Mouse (Mus musculus) limb, embryonic 10.5 days (tissue): ENCODE results near the gene Miga2. TPM values are rescaled to one million over a fixed set of nuclear protein-coding genes. Genes with fewer than 3 reads are reported as not detected.
A peak's percentile ranks its signal among the peaks of the same experiment; 100 is the strongest.

Source experiments
- DNase-seq: peaks from one replicate; pipeline ENCODE4 v3.0.0-alpha.2; 2017; ENCODE audit warnings: low spot score
- H3K27ac ChIP-seq: fragments of 300-500 bp; sonication (generic); 2 replicates; pipeline ENCODE4 v1.5.1; 2016; ENCODE audit warnings: mild to moderate bottlenecking
- H3K27me3 ChIP-seq: fragments of 300-500 bp; sonication (generic); 2 replicates; pipeline ENCODE4 v1.6.1; 2016; ENCODE audit warnings: low read depth, mild to moderate bottlenecking; ENCODE audit not compliant: poor library complexity, severe bottlenecking
- H3K36me3 ChIP-seq: fragments of 300-500 bp; sonication (generic); 2 replicates; pipeline ENCODE4 v1.6.1; 2016; ENCODE audit warnings: mild to moderate bottlenecking, moderate library complexity
- H3K4me1 ChIP-seq: fragments of 300-500 bp; sonication (generic); 2 replicates; pipeline ENCODE4 v1.6.1; 2016
- H3K4me3 ChIP-seq: fragments of 300-500 bp; sonication (generic); 2 replicates; pipeline ENCODE4 v1.5.1; 2016; ENCODE audit warnings: mild to moderate bottlenecking, moderate library complexity
- H3K9me3 ChIP-seq: fragments of 300-500 bp; sonication (generic); replicated peaks from 2 replicates; pipeline ENCODE4 v1.6.1; 2016; ENCODE audit warnings: mild to moderate bottlenecking
- WGBS: fragments of 180-500 bp; shearing (Covaris S2); methylation state at CpG from one replicate; pipeline ENCODE4 v1.1.7; 2016; 5-methylcytosine and 5-hydroxymethylcytosine counted together
- polyA plus RNA-seq: library from polyadenylated mRNA; unstranded; fragments of >200 nt; fragmentation: Nextera tagmentation; extraction: Ambion mirVana; gene quantifications from 2 replicates; pipeline ENCODE4 v1.2.1, GENCODE M21; 2016

Gene Miga2
- polyA plus RNA-seq, 1 experiment from 2014 or later, result 33.3 TPM

GRCm38 (mm10) chr2:30365281-30366069 is 1.4 kb downstream of the Miga2 start:
- peaks cover 16% of the 10 kb centered on the region for H3K4me1 ChIP-seq
- WGBS, result 90% methylated on average over 2 of the region's 2 CpGs
- H3K27ac ChIP-seq, result no peak overlapping the region
- peaks cover 45% of the 10 kb centered on the region for H3K36me3 ChIP-seq
- no peak for DNase-seq
- H3K4me3 ChIP-seq, result peak overlapping the region; percentile 79
- H3K9me3 ChIP-seq, result no peaks in the 10 kb centered on the region
- no peaks in the 10 kb centered on the region for H3K27me3 ChIP-seq

- H3K27ac ChIP-seq, result no peak overlapping the region
- H3K27me3 ChIP-seq, result no peaks in the 10 kb centered on the region
- 91% methylated on average over 5 of the region's 5 CpGs for WGBS
- no peaks in the 10 kb centered on the region for H3K9me3 ChIP-seq
- peaks cover 52% of the 10 kb centered on the region for H3K36me3 ChIP-seq
- H3K4me3 ChIP-seq, result no peak overlapping the region
- no peak for DNase-seq
- peaks cover 16% of the 10 kb centered on the region for H3K4me1 ChIP-seq
Measured at GRCm38 (mm10) chr2:30366203-30366602, 2.2 kb downstream of the Miga2 start.

- Histone ChIP-seq H3K9me3 (no peaks in the 10 kb centered on the region), H3K27ac (no peak overlapping the region), H3K36me3 (peaks cover 98% of the 10 kb centered on the region), H3K4me3 (no peak overlapping the region), H3K4me1 (no peaks in the 10 kb centered on the region), H3K27me3 (no peaks in the 10 kb centered on the region)
- no peak for DNase-seq
- whole genome bisulfite sequencing, result 96% methylated on average over 8 of the region's 8 CpGs
Measured at GRCm38 (mm10) chr2:30371544-30371943, 7.5 kb downstream of the Miga2 start.

GRCm38 (mm10) chr2:30372726-30373125 is 8.7 kb downstream of the Miga2 start:
- Histone ChIP-seq H3K9me3 (no peaks in the 10 kb centered on the region), H3K36me3 (peaks cover 98% of the 10 kb centered on the region), H3K4me3 (no peak overlapping the region), H3K27ac (no peak overlapping the region), H3K4me1 (no peaks in the 10 kb centered on the region), H3K27me3 (no peaks in the 10 kb centered on the region)
- 95% methylated on average over 5 of the region's 5 CpGs for WGBS
- DNase-seq, result no peak

DNA sequence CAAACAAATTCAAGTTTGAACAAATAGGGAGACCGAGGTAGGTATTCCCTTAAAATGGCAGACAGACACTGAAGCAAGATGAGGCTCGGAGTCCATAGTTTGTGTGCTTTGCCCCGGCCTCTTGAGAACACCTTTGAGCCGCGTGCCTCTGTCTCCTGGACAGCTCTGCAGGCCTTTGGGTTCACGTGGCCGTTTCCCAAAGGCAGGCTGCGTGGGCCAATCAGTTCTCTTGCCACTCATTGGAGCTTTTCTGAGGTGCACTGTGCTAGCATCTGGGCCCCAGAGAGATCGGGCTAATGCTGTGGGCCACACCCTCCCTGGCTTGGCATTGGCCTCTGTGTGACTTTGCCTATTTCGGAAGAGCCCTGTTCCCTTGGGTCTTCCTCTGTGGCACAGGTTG is 11.9 kb downstream of the Miga2 start:
- no peak for DNase-seq
- Histone ChIP-seq H3K27me3 (no peaks in the 10 kb centered on the region), H3K4me1 (no peaks in the 10 kb centered on the region), H3K36me3 (peaks cover 98% of the 10 kb centered on the region), H3K4me3 (no peak overlapping the region), H3K9me3 (no peaks in the 10 kb centered on the region), H3K27ac (no peak overlapping the region)
- 93% methylated on average over 10 of the region's 10 CpGs for WGBS

DNA sequence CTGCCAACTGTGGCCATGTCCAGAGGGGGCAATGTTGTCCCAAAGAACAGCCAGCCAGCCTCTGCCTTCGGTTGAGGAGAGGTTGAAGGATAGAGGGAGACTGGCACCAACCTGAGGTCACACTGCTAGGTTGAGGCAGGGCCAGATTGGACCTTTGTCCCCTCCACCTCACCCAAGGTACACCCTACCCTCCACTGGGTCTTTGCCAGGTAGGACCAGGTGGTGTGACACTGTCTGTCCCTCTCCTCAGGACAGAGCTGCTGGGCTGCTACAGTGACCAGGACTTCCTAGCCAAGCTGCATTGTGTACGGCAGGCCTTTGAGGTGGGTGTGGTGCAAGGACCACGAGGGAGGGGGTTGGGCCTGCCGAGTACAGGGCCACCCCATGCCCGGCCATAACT is 13.7 kb downstream of the Miga2 start:
- no peak for DNase-seq
- 84% methylated on average over 5 of the region's 5 CpGs for WGBS
- no peaks in the 10 kb centered on the region for H3K27me3 ChIP-seq
- H3K36me3 ChIP-seq, result peaks cover 98% of the 10 kb centered on the region
- H3K4me3 ChIP-seq, result no peak overlapping the region
- no peaks in the 10 kb centered on the region for H3K4me1 ChIP-seq
- H3K27ac ChIP-seq, result no peak overlapping the region
- H3K9me3 ChIP-seq, result no peaks in the 10 kb centered on the region

DNA sequence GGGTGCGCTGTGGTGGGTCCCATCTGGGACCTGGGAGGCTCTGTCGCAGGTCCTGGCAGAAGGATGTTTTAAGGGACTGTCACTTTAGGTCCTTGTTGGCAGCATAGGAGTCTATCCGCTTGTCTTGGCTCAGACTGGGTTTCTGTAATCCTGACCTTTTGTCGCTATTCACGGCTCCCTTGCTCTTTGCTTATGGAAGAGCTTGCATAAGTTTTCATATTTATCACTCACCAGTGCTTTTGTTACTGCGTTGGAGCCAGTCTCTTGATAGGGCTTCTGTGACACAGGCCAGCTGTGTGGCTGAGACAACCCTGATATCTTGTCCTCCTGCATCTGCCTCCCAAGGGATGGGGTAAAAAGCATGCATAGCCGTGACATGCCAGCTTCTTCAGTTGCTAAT is 15.3 kb downstream of the Miga2 start:
- DNase-seq, result no peak
- WGBS, result 93% methylated on average over 7 of the region's 7 CpGs
- no peaks in the 10 kb centered on the region for H3K27me3 ChIP-seq
- no peak overlapping the region for H3K4me3 ChIP-seq
- H3K4me1 ChIP-seq, result no peaks in the 10 kb centered on the region
- H3K27ac ChIP-seq, result no peak overlapping the region
- H3K9me3 ChIP-seq, result no peaks in the 10 kb centered on the region
- H3K36me3 ChIP-seq, result peaks cover 98% of the 10 kb centered on the region

DNA sequence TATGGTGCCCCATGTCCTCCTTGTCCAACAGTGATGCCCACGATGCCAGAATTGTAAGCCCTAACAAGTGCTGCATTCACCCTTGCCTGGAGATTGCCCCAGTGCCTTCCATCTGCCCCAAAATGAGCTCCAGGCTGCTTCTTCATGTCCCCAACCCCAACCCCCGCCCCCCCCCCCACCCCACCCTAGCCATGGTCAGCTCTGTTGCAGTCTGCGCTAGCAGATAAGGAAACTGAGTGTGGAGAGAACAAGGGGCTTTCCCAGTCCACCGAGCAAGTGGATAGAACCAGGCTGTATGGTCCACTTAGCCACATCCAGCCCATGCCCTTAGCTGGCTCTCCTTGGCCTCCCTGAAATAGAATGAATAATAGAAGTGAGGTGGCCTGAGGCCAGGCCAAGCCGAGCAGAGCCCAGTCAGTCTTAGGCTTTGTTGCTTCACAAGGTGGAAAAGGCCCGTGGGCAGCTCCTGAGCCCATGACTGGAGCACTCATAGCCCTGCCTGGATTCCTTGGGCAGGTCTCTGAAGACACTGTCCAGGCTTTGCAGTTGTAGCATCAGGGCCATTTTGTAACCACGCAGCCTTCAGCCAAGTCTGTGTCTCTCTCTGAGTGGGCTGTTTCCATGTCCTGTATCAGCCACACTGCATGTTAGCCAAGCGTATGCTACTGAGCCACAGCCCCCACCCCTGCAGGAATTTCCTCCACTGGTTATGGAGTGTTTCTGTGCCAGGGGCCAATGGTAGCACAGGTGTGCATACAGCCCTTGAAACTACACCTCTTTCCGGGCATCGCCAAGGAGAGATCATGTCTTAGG is 16.7 kb downstream of the Miga2 start:
- H3K9me3 ChIP-seq, result no peaks in the 10 kb centered on the region
- no peaks in the 10 kb centered on the region for H3K4me1 ChIP-seq
- no peak for DNase-seq
- peak overlapping the region; percentile 33; the same call in 1 of the 2 replicates for H3K27ac ChIP-seq
- no peak overlapping the region for H3K4me3 ChIP-seq
- H3K36me3 ChIP-seq, result peaks cover 100% of the 10 kb centered on the region
- no peaks in the 10 kb centered on the region for H3K27me3 ChIP-seq
- WGBS, result 93% methylated on average over 10 of the region's 10 CpGs

DNA sequence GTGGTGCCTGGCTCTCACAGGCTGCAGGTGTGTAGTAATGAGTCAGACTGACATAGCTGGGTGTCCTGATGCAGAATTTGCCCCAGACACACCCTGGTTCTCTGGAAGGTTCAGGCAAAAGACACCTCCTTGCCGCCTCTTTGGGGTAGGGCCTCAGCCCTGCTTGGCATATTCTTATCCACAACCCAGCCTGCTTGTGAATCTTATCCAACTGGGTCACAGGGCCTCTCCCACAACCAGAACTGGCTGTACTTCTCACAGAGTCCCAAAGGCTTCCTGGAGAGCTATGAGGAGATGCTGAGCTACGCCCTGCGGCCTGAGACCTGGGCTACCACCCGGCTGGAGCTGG is 17.3 kb downstream of the Miga2 start:
- no peak for DNase-seq
- peaks cover 95% of the 10 kb centered on the region for H3K36me3 ChIP-seq
- WGBS, result 95% methylated on average over 4 of the region's 4 CpGs
- no peak overlapping the region for H3K27ac ChIP-seq
- H3K4me3 ChIP-seq, result no peak overlapping the region
- H3K27me3 ChIP-seq, result no peaks in the 10 kb centered on the region
- H3K4me1 ChIP-seq, result no peaks in the 10 kb centered on the region
- H3K9me3 ChIP-seq, result no peaks in the 10 kb centered on the region

- DNase-seq, result no peak
- Histone ChIP-seq H3K9me3 (no peaks in the 10 kb centered on the region), H3K4me3 (no peak overlapping the region), H3K36me3 (peaks cover 60% of the 10 kb centered on the region), H3K27me3 (no peaks in the 10 kb centered on the region), H3K27ac (no peak overlapping the region), H3K4me1 (no peaks in the 10 kb centered on the region)
- 90% methylated on average over 5 of the region's 5 CpGs for WGBS
Measured at GRCm38 (mm10) chr2:30384814-30385213, 20.8 kb downstream of the Miga2 start.

DNA sequence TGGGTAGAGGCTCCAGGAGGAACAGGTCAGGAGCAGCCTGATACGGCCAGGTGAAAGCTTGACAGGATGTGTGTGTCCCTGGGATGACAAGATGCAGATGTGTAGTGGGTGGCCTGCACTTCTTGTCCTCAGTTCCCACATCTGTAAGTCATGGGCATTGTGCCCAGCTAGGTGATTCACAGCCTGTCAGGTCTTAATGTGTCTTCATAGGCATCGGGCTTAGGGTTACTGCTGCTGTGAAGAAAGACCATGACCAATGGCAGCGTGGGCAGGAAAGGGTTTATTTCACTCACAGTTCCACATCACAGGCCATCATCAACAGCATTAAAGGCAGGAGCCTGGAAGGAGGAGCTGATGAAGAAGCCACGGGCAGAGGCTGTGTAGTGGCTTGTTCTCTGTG is 21.6 kb downstream of the Miga2 start:
- Histone ChIP-seq H3K36me3 (peaks cover 52% of the 10 kb centered on the region), H3K27me3 (no peaks in the 10 kb centered on the region), H3K4me3 (no peak overlapping the region), H3K9me3 (no peaks in the 10 kb centered on the region), H3K27ac (no peak overlapping the region), H3K4me1 (no peaks in the 10 kb centered on the region)
- no peak for DNase-seq
- 92% methylated on average over 4 of the region's 4 CpGs for WGBS

DNA sequence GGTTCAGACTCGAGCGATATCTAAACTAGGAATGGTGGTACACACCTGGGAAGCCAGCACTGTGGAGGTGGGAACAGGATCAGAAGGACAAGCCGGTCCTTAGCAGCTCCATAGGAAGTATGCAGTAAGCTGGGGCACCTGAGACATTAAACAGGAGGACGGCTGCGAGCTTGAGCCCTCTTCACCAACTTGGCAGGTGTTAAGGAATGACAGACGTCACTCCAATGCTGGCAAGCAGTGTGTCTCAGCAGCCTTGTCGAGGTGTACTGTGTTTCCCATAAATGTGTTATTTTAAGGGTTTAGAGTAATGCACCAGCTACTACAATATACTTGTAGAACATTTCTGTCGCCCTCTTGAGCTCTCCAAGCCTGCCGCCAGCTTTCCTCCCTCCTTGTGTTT is 22.9 kb downstream of the Miga2 start:
- H3K9me3 ChIP-seq, result no peaks in the 10 kb centered on the region
- WGBS, result 87% methylated on average over 9 of the region's 9 CpGs
- H3K27me3 ChIP-seq, result no peaks in the 10 kb centered on the region
- no peak overlapping the region for H3K27ac ChIP-seq
- peaks cover 3% of the 10 kb centered on the region; the same call in 1 of the 2 replicates for H3K4me1 ChIP-seq
- H3K4me3 ChIP-seq, result no peak overlapping the region
- peaks cover 39% of the 10 kb centered on the region for H3K36me3 ChIP-seq
- no peak for DNase-seq

- Histone ChIP-seq H3K9me3 (no peaks in the 10 kb centered on the region), H3K4me3 (no peak overlapping the region)
- 89% methylated on average over 2 of the region's 2 CpGs for WGBS
Measured at GRCm38 (mm10) chr2:30389000-30389399, 25.0 kb downstream of the Miga2 start.

More at GRCm38 (mm10) chr2:30389000-30389399, 25.0 kb downstream of the Miga2 start:
- Histone ChIP-seq H3K4me1 (peaks cover 14% of the 10 kb centered on the region), H3K27ac (no peak overlapping the region), H3K36me3 (peaks cover 18% of the 10 kb centered on the region), H3K27me3 (no peaks in the 10 kb centered on the region)
- DNase-seq, result no peak
